Mouse (Mus musculus) bone marrow, adult 2 months (tissue): Measurements from ENCODE around the gene Epb41l1.

Experiments
- CTCF ChIP-seq: fragments of 200-500 bp; IDR thresholded peaks from 2 replicates; pipeline ENCODE4 v1.5.1; 2011; ENCODE audit warnings: low read length, control low read depth; ENCODE audit not compliant: control insufficient read depth, insufficient read depth
- POLR2A ChIP-seq: fragments of 200-500 bp; IDR thresholded peaks from 2 replicates; pipeline ENCODE4 v1.6.1; 2011; ENCODE audit warnings: low read depth, mild to moderate bottlenecking, control low read depth, low read length, borderline replicate concordance; ENCODE audit not compliant: control insufficient read depth

- TF ChIP-seq CTCF (no peak), POLR2A (no peak)
Observed at GRCm38 (mm10) chr2:156487589-156488160, 67.0 kb downstream of the Epb41l1 start.
